Mouse (Mus musculus): ENCODE results near the gene 9130213A22Rik.

Gene 9130213A22Rik

DNA sequence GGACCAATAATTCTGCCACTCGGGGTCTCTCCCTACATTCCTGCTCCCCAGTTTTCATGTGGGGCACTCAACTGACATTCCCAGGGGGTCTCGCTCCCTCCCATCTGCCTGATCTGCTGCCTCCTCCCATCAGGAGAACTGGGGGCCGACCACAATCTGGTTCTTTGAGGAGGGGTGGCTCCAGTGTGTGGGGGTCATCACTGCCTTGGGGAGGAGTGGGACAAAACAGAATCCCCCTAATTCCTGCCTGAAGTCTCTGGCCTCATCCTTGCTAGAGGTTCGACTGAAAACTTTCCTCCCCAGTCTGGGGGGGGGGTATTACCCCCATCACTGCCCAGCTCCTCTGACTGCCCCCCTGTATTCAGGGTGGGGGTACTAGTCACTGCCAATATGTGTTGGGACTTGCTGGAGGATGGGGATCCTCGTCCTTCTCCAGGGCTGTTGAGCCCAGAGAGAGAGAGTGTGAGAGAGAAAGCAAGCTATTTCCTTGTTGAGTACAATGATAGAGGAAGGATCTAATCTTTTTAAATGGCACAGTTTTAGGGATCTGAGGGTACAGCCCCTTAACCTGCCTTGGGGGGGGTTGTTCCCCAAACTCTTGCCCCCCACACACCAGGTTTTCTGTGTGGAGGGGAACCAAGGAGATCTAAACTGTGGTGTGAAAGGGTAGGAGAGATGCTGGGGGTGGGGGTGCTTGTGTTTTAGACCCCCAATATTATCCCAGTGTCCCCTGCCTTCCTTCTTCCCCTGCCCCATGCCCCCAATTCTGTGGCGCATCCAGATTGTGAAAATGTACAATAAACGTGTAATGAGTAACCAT lies 30.6 kb downstream of the 9130213A22Rik start:
- no peak for DNase-seq

DNA sequence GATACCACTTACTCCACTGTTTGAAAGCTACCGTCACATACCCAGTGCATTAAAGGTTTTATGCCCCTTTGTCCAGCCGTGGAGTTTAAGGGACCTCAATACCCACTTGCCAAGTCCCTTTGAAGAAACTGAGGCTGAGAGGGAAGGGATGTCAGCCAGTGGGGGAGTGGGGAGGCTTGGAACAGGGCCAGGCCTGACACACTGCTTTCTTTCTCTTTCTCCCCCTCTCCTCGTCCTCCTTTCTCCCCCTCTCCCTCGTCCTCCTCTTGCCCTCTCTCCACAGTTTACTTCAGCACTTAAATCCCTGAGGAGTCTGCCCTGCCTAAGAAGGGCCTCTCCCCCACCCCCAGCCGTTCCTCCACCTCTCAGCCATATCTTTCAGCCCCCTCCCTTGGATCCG lies 32.0 kb downstream of the 9130213A22Rik start:
- peak; percentile 14 for DNase-seq

DNA sequence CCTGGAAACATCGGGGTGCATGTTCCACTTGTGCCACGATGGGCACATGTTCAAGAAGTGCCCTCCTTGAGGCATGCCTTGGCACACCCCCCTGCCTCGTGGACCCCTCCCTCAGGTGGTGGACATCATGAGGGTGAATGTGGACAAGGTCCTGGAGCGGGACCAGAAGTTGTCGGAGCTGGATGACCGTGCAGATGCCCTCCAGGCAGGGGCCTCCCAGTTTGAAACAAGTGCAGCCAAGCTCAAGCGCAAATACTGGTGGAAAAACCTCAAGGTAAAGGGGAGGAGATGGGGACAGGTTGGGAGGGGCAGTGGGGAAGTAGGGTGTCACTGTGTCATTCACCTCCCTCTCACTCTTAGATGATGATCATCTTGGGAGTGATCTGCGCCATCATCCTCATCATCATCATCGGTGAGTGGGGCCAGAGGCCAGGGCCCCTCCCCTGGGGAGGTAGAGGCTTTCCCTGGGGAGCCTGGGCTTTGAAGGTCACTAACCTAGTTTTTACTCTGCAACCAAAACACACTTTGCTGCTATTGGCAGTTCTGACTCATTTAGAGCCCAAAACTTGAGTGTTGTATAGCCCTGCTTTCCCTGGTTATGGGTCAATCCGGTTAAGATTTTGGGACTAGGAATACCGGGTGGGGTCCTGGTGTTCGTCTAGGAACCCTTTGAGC lies 32.6 kb downstream of the 9130213A22Rik start:
- no peak for DNase-seq

DNA sequence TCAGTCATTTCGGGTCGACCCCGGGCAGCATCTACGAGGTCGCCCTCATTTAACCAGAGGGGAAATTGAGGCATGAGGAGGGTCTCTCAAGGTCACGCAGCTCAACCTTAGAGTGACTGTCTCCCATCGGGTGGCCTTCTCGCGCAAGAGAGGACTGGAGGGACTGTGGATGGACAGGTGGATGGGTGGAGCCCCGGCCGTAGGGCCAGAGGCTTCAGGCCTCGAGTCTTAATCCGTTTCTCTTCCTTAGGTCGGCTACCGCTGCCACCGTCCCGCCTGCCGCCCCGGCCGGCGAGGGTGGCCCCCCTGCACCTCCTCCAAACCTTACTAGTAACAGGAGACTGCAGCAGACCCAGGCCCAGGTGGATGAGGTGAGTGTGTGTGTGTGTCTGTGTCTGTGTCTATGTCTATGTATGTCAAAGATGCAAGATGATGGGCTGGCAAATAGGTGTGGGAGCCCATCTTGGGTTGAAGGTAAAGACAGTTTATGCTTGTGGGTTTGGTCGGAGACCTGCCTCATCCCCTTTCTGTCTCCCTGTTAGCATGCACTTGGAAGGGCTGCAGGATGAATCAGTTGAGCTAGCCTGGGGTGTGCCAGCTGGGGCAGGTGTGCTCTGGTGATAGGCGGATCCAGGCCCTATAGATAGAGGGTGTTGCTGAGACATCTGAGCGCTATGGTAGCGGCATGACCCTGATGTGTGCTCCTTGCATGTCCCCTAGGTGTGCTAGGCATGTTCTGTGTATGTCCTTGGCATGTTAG lies 33.4 kb downstream of the 9130213A22Rik start:
- peak; percentile 18 for DNase-seq

DNA sequence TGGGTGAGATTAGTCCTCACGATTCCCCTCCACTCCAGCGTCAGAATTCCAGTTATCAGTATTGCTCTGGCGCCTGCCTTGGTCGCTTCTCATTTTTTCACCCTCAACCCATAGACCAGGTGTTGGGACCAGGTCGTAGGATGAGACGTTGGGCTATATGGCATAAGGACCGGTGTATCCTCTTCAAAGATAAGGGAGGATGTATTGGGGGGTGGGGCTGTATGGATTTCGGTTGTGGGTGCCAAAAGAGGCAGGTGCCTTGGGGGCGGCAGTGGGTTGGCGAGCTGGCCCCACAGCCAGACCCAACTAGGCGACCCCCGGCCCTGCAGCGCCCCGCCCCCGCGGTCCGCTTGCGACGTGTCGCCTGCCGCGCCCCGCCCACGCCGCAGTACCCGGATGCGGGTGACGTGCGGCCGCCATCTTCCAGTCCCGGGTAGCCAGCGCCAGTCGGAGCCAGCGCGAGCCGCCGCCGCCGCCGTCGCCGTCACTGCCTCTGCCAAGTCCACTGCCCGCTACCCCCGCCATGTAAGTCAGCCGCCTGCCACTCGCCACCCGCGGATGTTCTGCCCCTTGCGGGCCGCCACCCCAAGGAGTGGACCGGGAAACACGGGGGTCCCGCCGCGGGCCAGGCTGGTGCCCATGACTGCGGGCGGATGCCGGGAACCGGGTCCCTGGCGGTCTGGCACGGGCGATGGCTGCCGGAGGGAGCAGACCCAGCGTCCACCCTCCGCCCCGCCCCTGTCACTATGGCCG lies 34.1 kb downstream of the 9130213A22Rik start, which contains the start of gene Vamp2:
Gene Vamp2 (plus strand): TSS at position 388 of the 753 bp plus-strand sequence.
- peak; percentile 97 for DNase-seq

DNA sequence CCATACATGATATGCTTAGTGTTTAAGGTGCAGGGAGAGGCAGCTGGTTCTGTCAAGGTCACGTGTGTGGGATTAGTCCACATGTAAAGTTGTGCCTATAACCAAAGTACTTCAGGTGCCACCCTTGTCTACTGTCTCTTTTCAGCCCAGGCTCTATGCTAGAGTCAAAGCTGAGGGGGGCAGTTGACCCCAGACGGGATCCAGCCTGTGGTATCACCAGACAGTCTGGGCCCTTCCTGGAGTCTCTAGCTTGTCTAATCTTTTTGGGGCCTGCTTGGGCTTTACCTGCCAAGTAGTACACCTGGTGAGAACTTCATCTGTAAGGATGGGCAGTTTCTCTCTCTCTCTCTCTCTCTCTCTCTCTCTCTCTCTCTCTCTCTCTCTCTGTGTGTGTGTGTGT lies 34.8 kb downstream of the 9130213A22Rik start:
- peak; percentile 3 for DNase-seq

DNA sequence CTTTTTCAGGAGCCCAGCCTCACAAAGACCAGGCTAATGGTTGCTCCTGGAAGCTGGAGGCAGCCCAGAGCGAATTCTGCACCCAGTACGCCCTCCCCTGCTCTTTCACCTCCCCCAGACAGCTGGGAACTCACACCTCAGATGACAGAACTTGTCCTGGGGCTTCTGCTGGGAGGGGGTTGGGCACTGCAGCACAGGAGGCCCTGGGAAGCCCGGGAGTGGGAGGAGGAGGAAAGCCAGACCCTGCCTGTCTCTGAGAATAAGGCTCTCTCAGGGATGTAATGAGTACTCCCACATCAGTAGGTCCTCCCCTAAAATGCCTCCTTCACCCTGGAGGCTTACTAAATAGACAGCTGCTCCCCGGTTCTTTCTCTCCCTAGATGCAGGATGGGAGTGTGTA lies 35.3 kb downstream of the 9130213A22Rik start:
- peak; percentile 41 for DNase-seq

DNA sequence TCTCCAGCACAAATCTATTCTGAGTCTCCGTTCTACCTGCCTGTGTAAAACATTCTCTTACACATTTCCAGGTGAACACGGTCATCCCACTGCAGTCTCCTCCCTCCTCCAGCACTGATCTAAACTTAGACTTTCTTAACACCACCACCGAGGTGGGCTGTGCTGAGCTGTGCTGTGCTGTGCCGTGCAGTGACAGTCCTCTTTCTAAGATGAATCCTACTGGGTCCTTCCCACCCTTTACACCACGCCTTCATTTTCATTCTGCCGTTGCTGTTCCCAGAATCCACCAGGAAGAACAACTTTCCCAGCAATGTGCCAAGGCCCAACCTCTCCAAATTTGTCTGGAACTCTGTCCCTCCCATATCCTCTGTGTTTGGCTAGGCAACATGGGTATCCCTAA lies 36.0 kb downstream of the 9130213A22Rik start:
- peak; percentile 25 for DNase-seq

DNA sequence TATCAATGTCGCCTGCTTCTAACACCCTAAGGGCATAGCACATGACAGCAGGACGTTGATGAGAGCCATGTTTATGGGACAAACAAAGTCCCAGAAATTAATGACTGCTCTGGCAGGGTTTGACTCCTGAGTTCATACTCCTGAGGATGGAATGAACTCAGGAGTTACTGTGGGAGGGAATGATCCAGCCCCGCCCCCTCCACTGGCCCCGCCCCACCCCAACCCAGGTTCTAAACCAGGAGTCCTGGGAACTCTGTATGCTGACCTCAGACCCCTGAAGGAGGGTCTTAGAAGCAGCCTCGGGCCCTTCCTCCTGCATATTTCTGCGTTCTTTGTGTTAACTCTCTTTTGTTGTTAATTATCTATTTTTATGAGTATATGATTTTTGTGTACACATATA lies 36.8 kb downstream of the 9130213A22Rik start:
- no peak for DNase-seq

DNA sequence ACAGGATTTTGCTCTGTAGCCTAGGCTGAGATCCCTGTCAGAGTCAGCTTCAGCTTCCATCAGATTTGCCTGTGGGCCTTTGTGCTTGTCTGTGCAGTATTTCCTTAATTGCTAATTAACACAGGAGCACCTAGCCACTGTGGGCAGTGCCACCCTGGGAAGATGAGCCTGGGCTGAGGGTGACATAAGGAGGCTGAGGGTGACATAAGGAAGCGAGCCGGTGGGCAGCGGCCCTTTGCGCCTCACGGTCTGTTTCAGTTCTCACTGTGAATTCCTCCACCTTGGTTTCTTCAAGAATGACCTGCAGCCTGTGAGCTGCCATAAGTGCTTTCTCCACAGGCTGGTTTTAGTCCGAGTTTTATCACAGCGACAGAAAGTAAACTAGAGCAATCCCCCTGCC lies 40.8 kb downstream of the 9130213A22Rik start:
- DNase-seq: no peak

DNA sequence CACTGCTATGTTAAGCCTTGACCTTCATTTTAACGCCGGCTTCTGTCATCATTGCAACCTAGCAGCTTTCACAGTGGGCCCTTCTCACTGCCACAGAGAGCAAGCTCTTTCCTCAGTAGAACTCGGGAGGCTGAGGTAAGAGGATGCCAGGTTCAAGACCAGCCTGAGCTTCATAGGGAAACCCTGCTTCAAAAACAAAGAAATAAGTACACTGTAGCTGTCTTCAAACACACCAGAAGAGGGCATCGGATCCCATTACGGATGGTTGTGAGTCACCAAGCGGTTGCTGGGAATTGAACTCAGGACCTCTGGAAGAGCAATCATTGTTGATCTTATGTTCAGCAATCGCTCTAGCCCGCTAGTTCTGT lies 41.5 kb downstream of the 9130213A22Rik start:
- no peak for DNase-seq

DNA sequence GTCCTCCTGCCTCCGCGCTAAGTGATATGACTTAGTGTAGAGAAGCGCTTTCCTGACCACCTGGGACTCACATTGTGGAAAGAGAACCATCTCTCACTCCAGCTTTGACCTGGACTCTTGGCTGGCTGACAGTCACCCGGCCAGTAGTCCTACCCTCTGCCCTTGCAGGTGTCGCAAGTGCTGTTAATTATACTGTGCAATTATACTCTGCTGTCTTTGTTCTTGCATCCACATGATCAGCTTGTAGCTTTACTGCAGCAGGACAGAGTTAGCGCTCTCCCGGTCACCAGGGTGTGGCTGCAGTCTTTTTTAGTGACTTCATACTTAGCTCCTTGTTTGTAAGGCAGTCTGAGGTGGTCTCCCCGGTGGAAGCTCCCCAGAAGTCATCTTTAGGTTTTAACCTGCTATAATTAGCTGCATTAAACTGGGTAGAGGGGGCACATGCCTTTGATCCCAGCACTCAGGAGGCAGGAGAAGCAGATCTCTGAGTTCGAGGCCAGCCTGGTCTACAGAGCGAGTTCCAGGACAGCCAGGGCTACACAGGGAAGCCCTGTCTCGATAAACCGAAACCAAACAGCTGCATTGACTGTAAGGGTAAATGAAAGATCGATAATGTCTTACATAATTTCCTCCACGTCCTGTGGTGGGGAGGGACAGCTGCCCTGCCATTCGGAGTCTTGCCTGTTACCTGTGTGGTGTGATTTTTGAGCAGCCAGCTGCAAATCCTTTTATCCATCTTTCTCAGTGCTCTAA lies 42.1 kb downstream of the 9130213A22Rik start:
- no peak for DNase-seq

DNA sequence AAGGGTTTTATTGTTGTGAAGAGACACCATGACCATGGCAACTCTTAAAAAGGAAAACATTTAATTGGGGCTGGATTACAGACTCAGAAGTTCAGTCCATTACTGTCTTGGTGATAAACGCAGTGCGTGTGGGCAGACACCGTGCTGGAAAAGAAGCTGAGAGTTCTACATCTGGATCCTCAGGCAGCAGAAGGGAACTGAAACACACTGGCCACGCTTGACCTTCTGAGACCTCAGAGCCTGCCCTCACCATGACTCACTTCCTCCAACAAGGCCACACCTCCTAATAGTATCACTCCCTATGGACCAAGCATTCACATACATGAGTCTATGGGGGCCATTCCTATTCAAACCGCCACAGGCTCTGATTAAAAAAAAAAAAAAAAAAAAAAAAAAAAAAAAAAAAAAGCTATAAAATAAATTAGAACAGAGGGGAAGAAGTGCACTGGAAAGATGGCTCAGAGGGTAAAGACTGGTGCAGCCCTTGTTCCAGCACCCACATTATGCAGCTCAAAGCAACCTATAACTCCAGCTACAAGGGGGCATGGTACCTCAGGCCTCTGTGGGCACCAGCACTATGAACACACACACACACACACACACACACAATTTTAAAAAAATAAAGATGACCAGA lies 43.5 kb downstream of the 9130213A22Rik start:
- no peak for DNase-seq

DNA sequence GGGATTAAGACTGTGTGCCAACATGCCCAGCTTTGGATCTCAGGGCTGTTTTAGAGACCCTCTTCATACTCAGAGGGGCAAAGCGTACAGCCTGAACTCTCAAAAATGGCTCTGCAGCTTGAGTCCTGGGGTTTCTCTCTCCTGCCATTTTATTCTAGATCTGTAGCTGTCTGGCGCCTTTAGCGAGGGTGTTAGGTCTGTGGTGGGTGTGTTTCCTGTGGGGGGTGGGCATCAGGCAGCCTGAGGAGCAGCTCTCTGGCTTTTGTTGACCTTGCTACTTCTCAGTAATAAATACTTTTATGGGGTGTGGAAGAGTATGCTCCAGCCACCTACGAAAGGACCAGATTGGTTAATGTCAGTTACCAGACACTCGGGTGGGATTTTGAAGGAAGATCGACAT lies 44.3 kb downstream of the 9130213A22Rik start:
- no peak for DNase-seq

DNA sequence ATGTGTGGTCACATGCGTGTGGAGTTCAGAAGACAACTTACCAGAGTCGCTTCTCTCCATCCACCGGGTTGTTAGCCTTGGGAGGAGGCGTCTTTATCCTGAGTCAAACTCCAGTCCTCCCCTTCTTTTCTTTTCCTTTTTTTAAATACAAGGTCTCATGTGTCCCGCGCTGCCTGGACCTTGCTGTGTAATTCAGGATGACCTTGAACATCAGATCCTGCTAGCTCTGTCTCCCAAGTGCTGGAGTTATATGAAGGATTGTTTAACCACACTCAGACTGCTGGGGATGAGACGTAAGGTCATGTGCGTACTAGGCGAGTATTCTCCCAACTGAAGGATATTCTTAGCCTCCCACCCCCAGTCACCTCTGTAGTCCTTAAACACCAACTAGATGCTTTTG lies 45.1 kb downstream of the 9130213A22Rik start:
- DNase-seq: no peak

DNA sequence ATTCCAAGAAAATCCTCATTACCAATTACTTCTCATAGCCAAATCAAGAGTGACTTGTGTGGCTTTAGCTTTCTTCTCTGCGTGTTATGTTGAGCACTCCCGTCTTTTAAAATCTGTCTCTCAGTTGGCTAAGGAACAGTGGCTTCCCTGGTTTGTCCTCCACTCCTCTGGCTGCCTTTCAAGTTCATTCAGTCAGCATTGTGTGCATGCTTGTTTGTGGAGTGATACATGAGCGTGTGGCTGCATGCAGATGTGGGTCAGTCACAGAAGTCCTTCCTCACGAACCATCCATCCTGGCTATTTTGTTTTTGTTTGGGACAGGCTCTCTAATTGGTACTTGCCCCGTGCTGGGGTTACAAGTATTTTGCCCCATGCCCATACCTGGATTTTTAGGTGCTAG lies 45.8 kb downstream of the 9130213A22Rik start:
- DNase-seq: no peak

DNA sequence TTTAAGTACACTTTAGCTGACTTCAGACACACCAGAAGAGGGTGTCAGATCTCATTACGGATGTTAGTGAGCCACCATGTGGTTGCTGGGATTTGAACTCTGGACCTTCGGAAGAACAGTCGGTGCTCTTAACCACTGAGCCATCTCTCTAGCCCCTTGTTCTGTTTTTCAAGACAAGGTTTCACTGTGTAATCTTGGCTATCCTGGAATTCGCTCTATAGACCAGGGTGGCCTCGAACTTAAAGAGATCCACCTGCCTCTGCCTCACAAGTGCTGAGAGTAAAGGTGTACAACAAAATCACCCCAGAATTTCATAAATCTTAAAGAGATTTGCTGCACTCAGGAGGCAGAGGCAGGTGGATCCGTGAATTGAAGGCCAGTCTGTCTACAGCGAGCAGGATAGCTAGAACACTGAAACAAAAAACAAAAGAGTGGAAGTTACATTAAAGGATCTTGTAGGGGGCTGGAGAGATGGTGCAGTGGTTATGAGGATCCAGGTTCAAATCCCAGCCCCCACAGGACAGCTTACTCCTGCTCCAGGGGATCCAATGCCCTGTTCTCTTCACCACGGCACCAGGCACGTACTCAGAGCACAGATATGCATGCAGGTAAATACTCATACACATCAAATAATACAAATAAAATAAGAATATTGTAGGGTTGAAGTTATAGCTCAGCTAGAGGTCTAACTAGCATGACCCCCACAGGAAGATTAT lies 46.5 kb downstream of the 9130213A22Rik start:
- no peak for DNase-seq

DNA sequence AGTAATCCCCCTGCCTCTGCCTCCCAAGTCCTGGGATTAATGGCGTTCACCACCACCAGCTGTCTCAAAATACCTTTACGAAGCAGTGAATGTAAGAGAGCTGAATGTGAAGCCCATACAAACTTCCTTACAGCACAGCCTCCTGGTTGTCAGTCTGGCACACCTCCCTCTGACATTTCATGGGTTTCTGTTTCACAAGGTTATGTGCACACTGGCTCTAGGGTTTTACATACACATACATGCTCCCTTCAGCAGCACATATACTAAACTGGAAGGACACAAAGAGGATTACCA lies 47.7 kb downstream of the 9130213A22Rik start:
- DNase-seq: no peak

DNA sequence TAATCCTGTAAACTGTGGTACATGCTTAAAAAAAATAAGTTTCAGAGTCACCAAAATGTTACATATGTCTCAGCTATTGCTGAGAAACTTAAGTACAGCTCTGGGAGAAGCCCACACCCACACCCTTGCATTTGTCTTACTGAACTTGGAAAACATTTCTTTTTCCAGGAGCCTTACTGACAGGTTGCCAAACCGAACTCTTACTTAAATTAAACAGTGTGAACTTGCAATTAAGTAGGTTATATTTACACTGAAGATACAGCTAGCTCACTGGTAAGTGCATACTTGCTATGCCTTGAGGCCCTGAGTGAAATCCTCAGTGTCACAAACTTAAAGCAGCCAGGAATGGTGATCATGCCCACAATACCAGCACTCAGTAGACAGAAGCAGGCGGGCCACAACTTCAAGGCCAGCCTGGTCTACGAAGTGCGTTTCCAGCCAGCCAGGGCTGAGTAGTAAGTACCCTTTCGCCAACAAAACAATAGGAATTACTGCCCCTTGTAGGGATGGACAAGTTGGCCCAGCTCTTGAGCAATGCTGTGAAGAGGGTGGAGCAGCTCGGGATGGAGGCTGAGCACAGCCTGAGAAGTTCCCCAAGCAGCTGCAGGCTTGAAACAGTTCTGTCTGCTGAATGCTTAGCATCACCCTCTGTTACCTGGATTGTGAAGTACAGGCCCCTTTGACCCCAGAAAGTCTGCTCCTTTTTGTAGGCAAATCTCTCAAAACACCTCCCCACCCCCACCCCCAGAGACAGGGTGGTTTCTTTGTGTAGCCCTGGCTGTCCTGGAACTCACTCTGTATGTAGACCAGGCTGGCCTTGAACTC lies 48.2 kb downstream of the 9130213A22Rik start:
- no peak for DNase-seq

Measured in right cerebral cortex, postnatal 14 days (tissue).